ENCODE assay signal across 8 mouse cellular contexts in genomic region chr9:32544731-32545661, GRCm38 (mm10). TPM values are rescaled to one million over a fixed set of nuclear protein-coding genes. Genes with fewer than 3 reads are reported as not detected.
A peak's percentile ranks its signal among the peaks of the same experiment; 100 is the strongest.
DNase-seq lines count a peak whose midpoint lies in the region; ATAC-seq lines count a peak whose summit lies in the region.

No protein-coding gene starts in this region.

- H3K27ac ChIP-seq in liver, embryonic 11.5 days (ENCODE audit: low read depth, low read length): no peak overlapping the region
- H3K27ac ChIP-seq in heart, embryonic 16.5 days (ENCODE audit: low read length): no peak overlapping the region; the same call in 1 of the 2 replicates
- H3K27ac ChIP-seq in midbrain, embryonic 13.5 days: no peak overlapping the region

- no peak for ATAC-seq in liver, embryonic 11.5 days (replicated peaks; ENCODE audit: low FRiP score)
- ATAC-seq in heart, embryonic 16.5 days (replicated peaks; ENCODE audit: extremely low read depth, insufficient read depth, low FRiP score): no peak
- no peak for ATAC-seq in midbrain, embryonic 13.5 days

- WGBS in liver, embryonic 11.5 days: 7% methylated on average over 40 of the region's 40 CpGs
- WGBS in heart, embryonic 16.5 days: 11% methylated on average over 40 of the region's 40 CpGs
- WGBS in midbrain, embryonic 13.5 days: under 1% methylated on average over 40 of the region's 40 CpGs

- H3K4me1 ChIP-seq in liver, embryonic 11.5 days (replicated peaks; ENCODE audit: control insufficient read depth, insufficient read depth, low read length): peaks cover 32% of the 10 kb centered on the region
- H3K4me1 ChIP-seq in heart, embryonic 16.5 days (ENCODE audit: control insufficient read depth, insufficient read depth, low read length): peaks cover 30% of the 10 kb centered on the region
- H3K4me1 ChIP-seq in midbrain, embryonic 13.5 days (replicated peaks): peaks cover 50% of the 10 kb centered on the region

- no peaks in the 10 kb centered on the region for H3K9me3 ChIP-seq in liver, embryonic 11.5 days (ENCODE audit: control insufficient read depth, low read length)
- H3K9me3 ChIP-seq in heart, embryonic 16.5 days (replicated peaks; ENCODE audit: control insufficient read depth, low read length): no peaks in the 10 kb centered on the region
- H3K9me3 ChIP-seq in midbrain, embryonic 13.5 days: no peaks in the 10 kb centered on the region

- no peak overlapping the region for H3K9ac ChIP-seq in liver, embryonic 11.5 days (ENCODE audit: low read depth, low read length)
- no peak overlapping the region for H3K9ac ChIP-seq in heart, embryonic 16.5 days (ENCODE audit: low read length)
- H3K9ac ChIP-seq in midbrain, embryonic 13.5 days (replicated peaks): no peak overlapping the region

- peaks cover 73% of the 10 kb centered on the region for H3K27me3 ChIP-seq in liver, embryonic 11.5 days (replicated peaks; ENCODE audit: control insufficient read depth, insufficient read depth, low read length)
- H3K27me3 ChIP-seq in heart, embryonic 16.5 days (ENCODE audit: control insufficient read depth, insufficient read depth, low read length): peaks cover 40% of the 10 kb centered on the region
- peaks cover 98% of the 10 kb centered on the region for H3K27me3 ChIP-seq in midbrain, embryonic 13.5 days

- DNase-seq in liver, embryonic 11.5 days (ENCODE audit: low spot score): no peak
- no peak for DNase-seq in liver
- DNase-seq in kidney, postnatal 10 days: peak; percentile 81
- DNase-seq in ovary, postnatal 14 days (ENCODE audit: low spot score): no peak
- DNase-seq in T-cell, adult 2 months (ENCODE audit: low spot score): no peak
- no peak for DNase-seq in right cerebral cortex, postnatal 36 days (ENCODE audit: low spot score in 2 of 2)

- no peaks in the 10 kb centered on the region for H3K36me3 ChIP-seq in liver, embryonic 11.5 days (ENCODE audit: control insufficient read depth, insufficient read depth, low read length)
- no peaks in the 10 kb centered on the region for H3K36me3 ChIP-seq in heart, embryonic 16.5 days (ENCODE audit: control insufficient read depth, insufficient read depth)
- H3K36me3 ChIP-seq in midbrain, embryonic 13.5 days: no peaks in the 10 kb centered on the region

- H3K4me2 ChIP-seq in liver, embryonic 11.5 days: peak overlapping the region; percentile 19
- H3K4me2 ChIP-seq in heart, embryonic 16.5 days (ENCODE audit: low read depth, low read length): peak overlapping the region; percentile 36
- H3K4me2 ChIP-seq in midbrain, embryonic 13.5 days (replicated peaks): peak overlapping the region; percentile 35

- no peak overlapping the region for H3K4me3 ChIP-seq in liver, embryonic 11.5 days (ENCODE audit: low read depth, low read length)
- no peak overlapping the region; the same call in 1 of the 2 replicates for H3K4me3 ChIP-seq in heart, embryonic 16.5 days (ENCODE audit: low read length)
- peak overlapping the region; percentile 14; the same call in 1 of the 2 replicates for H3K4me3 ChIP-seq in midbrain, embryonic 13.5 days (replicated peaks)

RNA-seq across cellular contexts. Expression of gene Fli1, which starts 2.3 kb away (rescaled TPM):
- 23.1 and 24.3 TPM in 2 replicates for polyA plus RNA-seq in liver, embryonic 11.5 days (2014; fragmentation: Nextera tagmentation; extraction: Ambion mirVana)
- 20.1 and 23.4 TPM in 2 replicates for polyA plus RNA-seq in heart, embryonic 16.5 days (2015; fragmentation: Nextera tagmentation; extraction: Ambion mirVana)
- polyA plus RNA-seq in midbrain, embryonic 13.5 days (2015; fragmentation: Nextera tagmentation; extraction: Ambion mirVana): 6.2 and 7.1 TPM in 2 replicates
